Mouse (Mus musculus) limb, embryonic 15.5 days (tissue): Measurements from ENCODE around the gene Ugt1a10. TPM values are rescaled to one million over a fixed set of nuclear protein-coding genes. Genes with fewer than 3 reads are reported as not detected.

Source experiments
- ATAC-seq: fragments of 200-750 bp; cut with Nextera tagmentation; 2 replicates; pipeline ENCODE4 v1.8.0; 2017; ENCODE audit warnings: low read depth, moderate TSS enrichment; ENCODE audit not compliant: insufficient number of reproducible peaks, low FRiP score, low TSS enrichment
- H3K27ac ChIP-seq: fragments of 300-500 bp; sonication (generic); 2 replicates; pipeline ENCODE4 v1.5.1; 2015; ENCODE audit warnings: moderate library complexity, mild to moderate bottlenecking, inconsistent platforms
- H3K27me3 ChIP-seq: fragments of 300-500 bp; sonication (generic); 2 replicates; pipeline ENCODE4 v1.6.1; 2015; ENCODE audit warnings: inconsistent platforms
- H3K36me3 ChIP-seq: fragments of 300-500 bp; sonication (generic); 2 replicates; pipeline ENCODE4 v1.6.1; 2015; ENCODE audit warnings: inconsistent platforms
- H3K4me1 ChIP-seq: fragments of 300-500 bp; sonication (generic); 2 replicates; pipeline ENCODE4 v1.6.1; 2015; ENCODE audit warnings: inconsistent platforms
- H3K4me2 ChIP-seq: fragments of 300-500 bp; sonication (generic); 2 replicates; pipeline ENCODE4 v1.6.1; 2015; ENCODE audit warnings: mild to moderate bottlenecking, inconsistent platforms
- H3K4me3 ChIP-seq: fragments of 300-500 bp; sonication (generic); 2 replicates; pipeline ENCODE4 v1.5.1; 2015; ENCODE audit warnings: mild to moderate bottlenecking, inconsistent platforms
- H3K9ac ChIP-seq: fragments of 300-500 bp; sonication (generic); 2 replicates; pipeline ENCODE4 v1.6.1; 2015; ENCODE audit warnings: inconsistent platforms
- H3K9me3 ChIP-seq: fragments of 300-500 bp; sonication (generic); 2 replicates; pipeline ENCODE4 v1.6.1; 2016; ENCODE audit warnings: inconsistent platforms
- WGBS: fragments of 180-500 bp; shearing (Covaris S2); methylation state at CpG from one replicate; pipeline ENCODE4 v1.1.7; 2015; 5-methylcytosine and 5-hydroxymethylcytosine counted together
- polyA plus RNA-seq: library from polyadenylated mRNA; unstranded; fragments of >200 nt; fragmentation: Nextera tagmentation; extraction: Ambion mirVana; gene quantifications from 2 replicates; pipeline ENCODE4 v1.2.1, GENCODE M21; 2015

The Ugt1a10 gene
- polyA plus RNA-seq, 1 experiment from 2014 or later: not detected

DNA sequence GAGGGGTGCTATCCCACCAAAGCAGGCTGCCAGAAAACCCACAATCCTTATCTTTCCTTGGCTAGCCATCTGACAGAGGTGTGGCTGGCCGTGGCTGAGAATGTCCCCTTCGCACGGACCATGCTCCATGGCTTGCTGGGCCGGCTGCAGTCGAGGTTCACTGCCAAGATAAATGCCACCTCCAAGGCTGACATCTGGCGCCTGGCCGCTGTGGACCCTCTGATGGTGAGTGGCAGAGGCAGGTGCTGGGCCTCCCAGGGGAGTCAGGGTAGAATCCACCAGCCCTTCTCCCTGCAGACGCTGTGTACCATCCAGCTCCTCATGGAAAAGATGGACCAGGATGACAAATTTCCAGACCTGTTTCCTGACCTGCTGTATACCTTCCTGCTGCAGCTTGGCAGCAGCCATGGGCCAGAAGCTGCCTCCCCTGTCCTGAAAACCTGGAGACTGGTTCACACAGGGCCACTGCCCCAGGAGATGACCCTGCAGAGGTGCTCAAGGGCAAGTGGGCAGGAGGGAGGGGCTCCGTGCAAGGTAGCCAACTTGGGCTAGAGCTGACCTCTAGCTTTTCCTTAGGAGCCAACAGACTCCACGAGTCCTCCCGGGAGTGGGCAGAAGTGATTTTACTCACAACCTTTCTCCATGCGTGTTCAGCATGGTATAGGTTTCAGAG lies 199.7 kb downstream of the Ugt1a10 start:
- H3K9ac ChIP-seq: no peak overlapping the region
- 85% methylated on average over 12 of the region's 12 CpGs for WGBS
- no peak overlapping the region for H3K4me3 ChIP-seq
- H3K9me3 ChIP-seq: peaks cover 32% of the 10 kb centered on the region
- H3K36me3 ChIP-seq: peaks cover 9% of the 10 kb centered on the region
- 0 out of 2 replicates have a peak, but pooled peaks have one; percentile 0 for ATAC-seq
- peaks cover 7% of the 10 kb centered on the region for H3K4me1 ChIP-seq
- no peaks in the 10 kb centered on the region for H3K27me3 ChIP-seq
- no peak overlapping the region for H3K4me2 ChIP-seq
- H3K27ac ChIP-seq: no peak overlapping the region

DNA sequence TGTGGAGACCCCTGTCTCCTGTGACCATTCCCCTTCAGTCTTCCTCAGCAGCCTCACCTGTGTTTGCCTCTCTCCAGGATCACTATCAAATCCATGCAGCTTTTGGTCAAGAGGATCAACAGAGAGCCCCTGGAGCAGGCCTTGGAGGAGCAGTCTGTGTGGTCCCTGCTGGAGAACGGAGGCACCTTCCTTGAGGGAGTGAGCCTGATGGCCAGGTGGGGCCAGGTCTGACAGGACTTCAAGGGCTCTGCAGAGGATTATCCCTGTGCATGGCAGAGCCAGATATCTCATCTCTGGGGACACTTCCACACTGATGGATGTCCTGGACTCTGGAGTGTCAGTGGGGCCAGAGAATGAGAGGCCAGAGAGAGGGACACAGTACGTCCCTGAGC lies 200.3 kb downstream of the Ugt1a10 start:
- no peak overlapping the region for H3K9ac ChIP-seq
- H3K27ac ChIP-seq: no peak overlapping the region
- ATAC-seq: no peak
- peaks cover 7% of the 10 kb centered on the region for H3K4me1 ChIP-seq
- H3K27me3 ChIP-seq: no peaks in the 10 kb centered on the region
- H3K36me3 ChIP-seq: peaks cover 14% of the 10 kb centered on the region
- H3K4me2 ChIP-seq: no peak overlapping the region
- 51% methylated on average over 2 of the region's 2 CpGs for WGBS
- peaks cover 28% of the 10 kb centered on the region for H3K9me3 ChIP-seq
- H3K4me3 ChIP-seq: no peak overlapping the region

GRCm38 (mm10) chr1:88255989-88256754 lies 201.0 kb downstream of the Ugt1a10 start:
- Histone ChIP-seq H3K9ac (no peak overlapping the region), H3K27me3 (no peaks in the 10 kb centered on the region), H3K36me3 (peaks cover 21% of the 10 kb centered on the region), H3K4me2 (no peak overlapping the region), H3K4me1 (peaks cover 7% of the 10 kb centered on the region), H3K9me3 (peaks cover 21% of the 10 kb centered on the region), H3K27ac (no peak overlapping the region), H3K4me3 (no peak overlapping the region)
- 77% methylated on average over 13 of the region's 13 CpGs for WGBS
- ATAC-seq: no peak

DNA sequence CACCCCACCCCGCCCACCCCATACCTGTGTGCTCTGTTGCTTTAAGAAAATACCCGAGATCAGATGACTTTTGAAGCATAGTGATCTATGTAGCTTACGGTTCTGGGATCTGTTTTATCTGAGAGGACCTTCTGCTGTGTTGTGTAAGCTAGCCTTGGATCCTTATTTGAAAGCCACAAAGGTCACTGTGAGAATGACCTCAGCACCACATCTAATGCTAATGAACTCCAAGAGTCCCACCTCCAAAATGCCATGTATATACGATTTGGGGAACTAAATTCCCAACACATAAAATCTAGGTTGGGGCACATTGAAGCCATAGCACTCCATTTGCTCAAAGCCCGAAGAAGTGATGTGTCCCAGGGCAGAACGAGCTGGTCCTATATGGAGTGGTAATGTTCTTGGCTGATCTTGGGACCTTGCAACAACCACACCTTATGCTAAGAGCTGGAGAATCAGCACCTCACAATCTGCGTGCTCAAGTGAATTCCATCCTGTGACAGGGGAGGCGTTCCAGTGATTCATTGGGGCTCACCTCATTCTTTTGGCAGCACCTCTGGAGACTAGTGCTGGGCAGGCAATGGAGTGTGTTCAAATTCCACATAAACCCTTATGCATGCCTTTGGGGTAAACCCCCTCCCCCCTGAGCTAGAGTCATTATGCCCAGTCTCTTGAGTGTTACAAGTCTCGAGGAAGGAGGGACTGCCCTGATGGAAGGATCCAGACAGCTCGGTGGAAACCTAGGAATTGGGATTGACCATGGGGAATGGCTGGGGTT lies 201.9 kb downstream of the Ugt1a10 start:
- Histone ChIP-seq H3K4me3 (no peak overlapping the region), H3K4me2 (no peak overlapping the region), H3K9me3 (peaks cover 16% of the 10 kb centered on the region), H3K4me1 (peaks cover 14% of the 10 kb centered on the region), H3K27me3 (no peaks in the 10 kb centered on the region), H3K36me3 (peaks cover 30% of the 10 kb centered on the region), H3K9ac (no peak overlapping the region), H3K27ac (no peak overlapping the region)
- 69% methylated on average over 10 of the region's 10 CpGs for WGBS
- ATAC-seq: no peak

- Histone ChIP-seq H3K4me3 (no peak overlapping the region), H3K36me3 (peaks cover 36% of the 10 kb centered on the region), H3K9ac (no peak overlapping the region), H3K9me3 (0 out of 2 replicates have a peak, but pooled peaks cover 10% of the 10 kb centered on the region), H3K4me2 (no peak overlapping the region), H3K4me1 (peaks cover 14% of the 10 kb centered on the region), H3K27me3 (no peaks in the 10 kb centered on the region), H3K27ac (no peak overlapping the region)
- no peak for ATAC-seq
- WGBS: 83% methylated on average over 6 of the region's 6 CpGs
Measured at GRCm38 (mm10) chr1:88257681-88258080, 202.5 kb downstream of the Ugt1a10 start.

DNA sequence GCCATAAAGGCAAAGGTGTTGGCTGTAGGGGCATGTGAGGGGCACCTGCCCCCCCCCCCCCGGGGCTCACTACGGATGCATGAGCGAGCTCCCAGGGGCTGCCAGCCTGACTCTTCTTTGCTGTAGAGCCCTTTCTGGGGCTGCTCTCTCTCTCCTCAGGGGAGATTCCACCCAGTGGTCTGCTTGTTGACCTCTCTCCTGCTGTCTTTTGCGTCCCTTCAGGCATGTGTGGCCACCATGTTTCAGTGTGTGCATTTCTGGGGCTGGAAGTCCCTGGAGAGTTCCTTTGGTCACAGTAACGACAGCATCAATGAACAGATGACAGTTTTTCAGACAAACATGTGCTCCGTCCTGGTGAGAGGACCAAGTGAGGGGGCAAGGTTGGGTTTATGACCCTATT lies 203.2 kb downstream of the Ugt1a10 start:
- 66% methylated on average over 6 of the region's 6 CpGs for WGBS
- no peak overlapping the region for H3K27ac ChIP-seq
- H3K36me3 ChIP-seq: peaks cover 42% of the 10 kb centered on the region
- H3K4me3 ChIP-seq: no peak overlapping the region
- no peak overlapping the region for H3K4me2 ChIP-seq
- no peak overlapping the region for H3K9ac ChIP-seq
- peaks cover 14% of the 10 kb centered on the region for H3K4me1 ChIP-seq
- H3K9me3 ChIP-seq: 0 out of 2 replicates have a peak, but pooled peaks cover 5% of the 10 kb centered on the region
- H3K27me3 ChIP-seq: no peaks in the 10 kb centered on the region
- no peak for ATAC-seq

DNA sequence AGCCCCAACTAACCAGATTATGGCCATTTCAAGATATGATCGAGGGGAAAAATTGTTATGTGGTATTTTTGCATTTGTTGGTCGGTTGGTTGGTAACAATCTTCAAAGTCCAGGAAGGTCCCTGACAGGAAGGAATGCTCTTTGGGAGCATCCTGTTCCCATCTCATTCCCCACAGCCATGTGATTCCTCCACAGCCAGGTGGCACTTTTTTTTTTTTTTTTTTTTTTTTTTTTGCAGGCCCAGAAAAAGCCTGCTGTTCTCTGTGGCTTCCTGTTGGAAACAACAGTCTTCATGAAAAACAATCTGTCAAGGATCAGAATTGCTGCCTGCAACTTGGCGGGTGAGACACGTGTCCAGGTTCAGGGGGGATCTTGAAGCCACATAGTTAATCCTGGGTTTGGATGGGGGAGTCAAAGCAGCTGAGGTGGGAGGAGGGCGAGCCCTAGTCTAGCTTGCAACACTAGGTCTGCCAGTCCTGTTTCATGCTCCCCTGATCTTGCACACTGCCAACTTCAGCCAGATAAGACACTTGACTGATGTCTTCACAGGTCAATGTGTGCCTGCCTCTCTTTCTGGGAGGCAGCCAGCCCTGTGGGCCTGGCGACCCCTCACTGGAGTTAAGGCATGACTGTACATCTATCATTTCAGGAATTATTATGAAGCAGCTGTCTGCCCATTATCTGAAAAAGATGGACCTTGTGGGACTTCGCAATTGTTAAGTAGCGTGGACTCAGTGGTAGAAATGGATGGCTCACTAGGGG lies 203.9 kb downstream of the Ugt1a10 start:
- H3K4me3 ChIP-seq: no peak overlapping the region
- no peak for ATAC-seq
- H3K9me3 ChIP-seq: 0 out of 2 replicates have a peak, but pooled peaks cover 5% of the 10 kb centered on the region
- peaks cover 50% of the 10 kb centered on the region for H3K36me3 ChIP-seq
- no peak overlapping the region for H3K4me2 ChIP-seq
- no peaks in the 10 kb centered on the region for H3K27me3 ChIP-seq
- WGBS: 72% methylated on average over 8 of the region's 8 CpGs
- peak overlapping the region; percentile 1; the same call in 1 of the 2 replicates for H3K27ac ChIP-seq
- H3K4me1 ChIP-seq: peaks cover 14% of the 10 kb centered on the region
- no peak overlapping the region for H3K9ac ChIP-seq

DNA sequence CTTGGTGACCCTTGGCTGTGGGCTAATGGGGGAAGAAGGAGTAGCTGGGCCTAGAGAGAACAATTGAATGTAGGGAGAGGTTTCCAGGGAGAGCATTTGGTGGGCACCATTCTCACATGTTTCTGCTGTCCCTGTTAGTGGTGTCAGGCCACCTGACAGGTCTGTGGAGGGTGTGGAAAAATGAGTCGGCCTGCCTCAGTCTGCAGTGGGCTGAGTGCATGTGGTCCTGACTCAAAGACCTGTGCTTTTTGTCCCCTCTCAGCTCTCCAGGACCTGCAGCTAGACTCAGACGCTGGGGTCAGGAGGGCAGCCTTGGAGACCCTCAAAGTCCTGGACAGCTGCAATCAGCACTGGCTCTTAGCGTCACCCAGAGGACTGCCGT lies 204.4 kb downstream of the Ugt1a10 start:
- Histone ChIP-seq H3K4me1 (peaks cover 14% of the 10 kb centered on the region), H3K36me3 (peaks cover 55% of the 10 kb centered on the region)

DNA sequence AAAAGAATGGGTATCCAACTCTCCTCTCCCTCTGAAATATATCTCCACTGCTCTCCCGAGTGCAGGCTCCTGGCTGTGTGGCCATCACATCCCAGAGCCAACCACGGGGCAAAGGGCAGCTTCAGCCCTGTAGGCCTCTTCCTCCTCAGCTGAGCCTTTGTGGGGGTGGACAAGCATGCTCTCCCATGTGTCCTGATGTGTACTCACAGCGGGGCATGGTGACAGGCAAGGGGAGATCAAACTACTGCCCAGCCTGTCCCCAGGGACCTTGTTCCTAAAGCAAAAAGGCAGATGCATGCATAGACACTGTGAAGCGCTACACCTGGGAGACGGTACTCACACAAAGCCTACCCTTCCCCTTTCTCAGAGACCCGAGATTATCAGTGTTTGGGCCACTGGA lies 204.9 kb downstream of the Ugt1a10 start:
- peak; percentile 11 for ATAC-seq
- Histone ChIP-seq H3K9ac (no peak overlapping the region), H3K27ac (no peak overlapping the region; the same call in 1 of the 2 replicates), H3K4me2 (no peak overlapping the region), H3K36me3 (peaks cover 60% of the 10 kb centered on the region), H3K9me3 (0 out of 2 replicates have a peak, but pooled peaks cover 3% of the 10 kb centered on the region), H3K4me1 (peaks cover 14% of the 10 kb centered on the region), H3K4me3 (no peak overlapping the region), H3K27me3 (no peaks in the 10 kb centered on the region)
- WGBS: 79% methylated on average over 6 of the region's 6 CpGs

More for the DNA sequence above, 204.4 kb downstream of the Ugt1a10 start:
- no peak overlapping the region; the same call in 1 of the 2 replicates for H3K27ac ChIP-seq
- H3K4me3 ChIP-seq: no peak overlapping the region
- H3K4me2 ChIP-seq: no peak overlapping the region
- ATAC-seq: no peak
- H3K27me3 ChIP-seq: no peaks in the 10 kb centered on the region
- whole genome bisulfite sequencing: 77% methylated on average over 4 of the region's 4 CpGs
- H3K9me3 ChIP-seq: 0 out of 2 replicates have a peak, but pooled peaks cover 5% of the 10 kb centered on the region
- no peak overlapping the region for H3K9ac ChIP-seq

GRCm38 (mm10) chr1:88260604-88261377 lies 205.6 kb downstream of the Ugt1a10 start:
- 83% methylated on average over 10 of the region's 10 CpGs for WGBS
- no peak overlapping the region for H3K4me2 ChIP-seq
- H3K27me3 ChIP-seq: no peaks in the 10 kb centered on the region
- H3K27ac ChIP-seq: no peak overlapping the region
- H3K9me3 ChIP-seq: no peaks in the 10 kb centered on the region
- no peak for ATAC-seq
- H3K36me3 ChIP-seq: peaks cover 67% of the 10 kb centered on the region
- no peak overlapping the region for H3K4me3 ChIP-seq
- no peak overlapping the region for H3K9ac ChIP-seq
- peaks cover 14% of the 10 kb centered on the region for H3K4me1 ChIP-seq
